Mouse (Mus musculus) bone marrow, adult 2 months (tissue): ENCODE measurements around the gene Fez1.

Source experiments
- CTCF ChIP-seq: fragments of 200-500 bp; IDR thresholded peaks from 2 replicates; pipeline ENCODE4 v1.5.1; 2011; ENCODE audit warnings: low read length, control low read depth; ENCODE audit not compliant: control insufficient read depth, insufficient read depth
- POLR2A ChIP-seq: fragments of 200-500 bp; IDR thresholded peaks from 2 replicates; pipeline ENCODE4 v1.6.1; 2011; ENCODE audit warnings: low read depth, mild to moderate bottlenecking, control low read depth, low read length, borderline replicate concordance; ENCODE audit not compliant: control insufficient read depth

GRCm38 (mm10) chr9:36831401-36831800 is 9.7 kb downstream of the Fez1 start:
- TF ChIP-seq CTCF (no peak), POLR2A (no peak)
